Mouse (Mus musculus) G1E (cell line): Measurements from ENCODE around the gene Lclat1. TPM values are rescaled to one million over a fixed set of nuclear protein-coding genes. Genes with fewer than 3 reads are reported as not detected.

ENCODE experiments used
- ATAC-seq: 2 replicates; pipeline ENCODE4 v1.8.0; 2016; ENCODE audit warnings: mild to moderate bottlenecking; ENCODE audit not compliant: insufficient number of reproducible peaks, poor library complexity, low FRiP score, severe bottlenecking; ENCODE audit errors: extremely low read depth
- DNase-seq: peaks from one replicate; pipeline ENCODE4 v3.0.0; 2012; ENCODE audit warnings: low spot score
- H3K27me3 ChIP-seq: 2 replicates; pipeline ENCODE4 v1.6.1; 2012; ENCODE audit warnings: mild to moderate bottlenecking, low read length, inconsistent platforms; ENCODE audit not compliant: insufficient read depth
- H3K36me3 ChIP-seq: replicated peaks from 2 replicates; pipeline ENCODE3; 2012; ENCODE audit warnings: mild to moderate bottlenecking, inconsistent platforms
- H3K4me1 ChIP-seq: 2 replicates; pipeline ENCODE4 v1.6.1; 2012; ENCODE audit warnings: low read depth, low read length, inconsistent platforms, mixed read lengths; ENCODE audit not compliant: insufficient read depth
- H3K4me3 ChIP-seq: 2 replicates; pipeline ENCODE4 v1.5.1; 2012; ENCODE audit warnings: low read depth, mild to moderate bottlenecking, inconsistent platforms, low read length, moderate library complexity, mixed read lengths
- H3K9me3 ChIP-seq: replicated peaks from 2 replicates; pipeline ENCODE4 v1.6.1; 2012; ENCODE audit warnings: inconsistent platforms
- CTCF ChIP-seq: IDR thresholded peaks from 2 replicates; pipeline ENCODE4 v1.5.1; 2012; ENCODE audit warnings: low read depth, low read length, inconsistent platforms, mixed read lengths
- GATA1 ChIP-seq: IDR thresholded peaks from 2 replicates; pipeline ENCODE4 v1.6.1; 2012; ENCODE audit warnings: borderline replicate concordance, low read length, inconsistent platforms, mixed read lengths
- GATA2 ChIP-seq: IDR thresholded peaks from 2 replicates; pipeline ENCODE4 v1.6.1; 2012; ENCODE audit warnings: low read depth, low read length, inconsistent platforms, borderline replicate concordance
- POLR2AphosphoS5 ChIP-seq: IDR thresholded peaks from 2 replicates; pipeline ENCODE4 v1.6.1; 2012; ENCODE audit warnings: low read depth, low read length, inconsistent platforms; ENCODE audit not compliant: insufficient replicate concordance
- TAL1 ChIP-seq: conservative IDR thresholded peaks from 2 replicates; pipeline ENCODE4 v1.6.1; 2012; ENCODE audit warnings: low read depth, low read length, inconsistent platforms, mixed read lengths
- polyA plus RNA-seq: library from polyadenylated mRNA; stranded (reverse); fragments of >175 nt; gene quantifications from 2 replicates; pipeline ENCODE4 v1.2.3, GENCODE M21; 2012
- total RNA-seq, 2 experiments: library from RNA; stranded (forward) in 1 of 2; stranded (reverse) in 1 of 2; fragments of 200-1000 nt in 1 of 2; fragments of >200 nt in 1 of 2; fragmentation: Nextera tagmentation in 1 of 2; gene quantifications; 2 replicates each; pipeline ENCODE4 v1.2.3; 2014 to 2017

Gene Lclat1
- total and polyA plus RNA-seq, 3 experiments = 5.6 to 25.1 (median 11.8) TPM

- Histone ChIP-seq H3K9me3 (no peaks in the 10 kb centered on the region; the same call in 1 of the 2 replicates), H3K4me1 (no peaks in the 10 kb centered on the region), H3K36me3 (no peaks in the 10 kb centered on the region), H3K27me3 (peaks cover 13% of the 10 kb centered on the region), H3K4me3 (no peak overlapping the region)
- TF ChIP-seq GATA1 (no peak), POLR2AphosphoS5 (no peak), GATA2 (no peak), CTCF (no peak), TAL1 (no peak)
- DNase-seq (no peak), ATAC-seq (no peak)
These were observed 44.0 kb upstream of the Lclat1 start for GRCm38 (mm10) chr17:73063781-73064180.

- no peaks in the 10 kb centered on the region; the same call in 1 of the 2 replicates for H3K9me3 ChIP-seq
- peaks cover 13% of the 10 kb centered on the region for H3K27me3 ChIP-seq
- DNase-seq (no peak), ATAC-seq (no peak)
- H3K4me3 ChIP-seq = no peak overlapping the region
- TF ChIP-seq POLR2AphosphoS5 = no peak
- no peak for TF ChIP-seq GATA2
- no peak for TF ChIP-seq TAL1
- no peak for TF ChIP-seq CTCF
- no peak for TF ChIP-seq GATA1
- no peaks in the 10 kb centered on the region for H3K36me3 ChIP-seq
- H3K4me1 ChIP-seq = no peaks in the 10 kb centered on the region
These were observed 41.2 kb upstream of the Lclat1 start for GRCm38 (mm10) chr17:73066387-73067169.

GRCm38 (mm10) chr17:73067423-73067822 is 40.4 kb upstream of the Lclat1 start:
- Histone ChIP-seq H3K4me3 (no peak overlapping the region), H3K36me3 (no peaks in the 10 kb centered on the region), H3K27me3 (peaks cover 18% of the 10 kb centered on the region), H3K4me1 (no peaks in the 10 kb centered on the region), H3K9me3 (no peaks in the 10 kb centered on the region; the same call in 1 of the 2 replicates)
- ATAC-seq (no peak), DNase-seq (no peak)
- TF ChIP-seq GATA2 (no peak), GATA1 (no peak), CTCF (no peak), POLR2AphosphoS5 (no peak), TAL1 (no peak)

- Histone ChIP-seq H3K4me3 (no peak overlapping the region), H3K4me1 (no peaks in the 10 kb centered on the region), H3K9me3 (no peaks in the 10 kb centered on the region), H3K36me3 (no peaks in the 10 kb centered on the region), H3K27me3 (peaks cover 20% of the 10 kb centered on the region)
- DNase-seq (no peak), ATAC-seq (no peak)
- TF ChIP-seq CTCF (no peak), POLR2AphosphoS5 (no peak), TAL1 (no peak), GATA2 (no peak), GATA1 (no peak)
These were observed 39.3 kb upstream of the Lclat1 start for GRCm38 (mm10) chr17:73068321-73068992.

- Histone ChIP-seq H3K4me1 (no peaks in the 10 kb centered on the region), H3K9me3 (no peaks in the 10 kb centered on the region), H3K4me3 (no peak overlapping the region), H3K36me3 (no peaks in the 10 kb centered on the region), H3K27me3 (peaks cover 20% of the 10 kb centered on the region)
- DNase-seq (no peak), ATAC-seq (no peak)
- TF ChIP-seq TAL1 = no peak
- TF ChIP-seq POLR2AphosphoS5 = no peak
- no peak for TF ChIP-seq GATA2
- no peak for TF ChIP-seq GATA1
- TF ChIP-seq CTCF = no peak
These were observed 37.3 kb upstream of the Lclat1 start for GRCm38 (mm10) chr17:73070466-73070865.

- no peak overlapping the region for H3K4me3 ChIP-seq
- no peak for TF ChIP-seq GATA2
- TF ChIP-seq TAL1 = no peak
- TF ChIP-seq CTCF = no peak
- TF ChIP-seq GATA1 = no peak
- TF ChIP-seq POLR2AphosphoS5 = no peak
- peaks cover 20% of the 10 kb centered on the region for H3K27me3 ChIP-seq
- no peaks in the 10 kb centered on the region for H3K36me3 ChIP-seq
- H3K4me1 ChIP-seq = no peaks in the 10 kb centered on the region
- H3K9me3 ChIP-seq = no peaks in the 10 kb centered on the region
- DNase-seq = no peak
- no peak for ATAC-seq
These were observed 36.0 kb upstream of the Lclat1 start for GRCm38 (mm10) chr17:73071725-73072263.
